Mouse (Mus musculus) liver, embryonic 13.5 days (tissue): ENCODE data around the gene Aco1. TPM values are rescaled to one million over a fixed set of nuclear protein-coding genes. Genes with fewer than 3 reads are reported as not detected.
"Not testable (repeated sequence)": the region's sequence is repeated elsewhere in the genome, so short reads cannot be mapped to it uniquely, and the experiment has no call there.

ENCODE experiments used
- ATAC-seq: fragments of 200-750 bp; cut with Nextera tagmentation; 2 replicates; pipeline ENCODE4 v1.8.0; 2017; ENCODE audit warnings: low read depth, mild to moderate bottlenecking, moderate number of reproducible peaks, moderate library complexity
- DNase-seq: peaks from one replicate; pipeline ENCODE4 v3.0.0; 2022
- H3K27ac ChIP-seq: fragments of 300-500 bp; sonication (generic); 2 replicates; pipeline ENCODE4 v1.5.1; 2015; ENCODE audit warnings: moderate library complexity, mild to moderate bottlenecking, inconsistent platforms
- H3K27me3 ChIP-seq: fragments of 300-500 bp; sonication (generic); 2 replicates; pipeline ENCODE4 v1.6.1; 2015; ENCODE audit warnings: mild to moderate bottlenecking, inconsistent platforms
- H3K36me3 ChIP-seq: fragments of 300-500 bp; sonication (generic); 2 replicates; pipeline ENCODE4 v1.6.1; 2015; ENCODE audit warnings: mild to moderate bottlenecking, inconsistent platforms
- H3K4me1 ChIP-seq: fragments of 300-500 bp; sonication (generic); replicated peaks from 2 replicates; pipeline ENCODE4 v1.6.1; 2015; ENCODE audit warnings: inconsistent platforms
- H3K4me2 ChIP-seq: fragments of 300-500 bp; sonication (generic); 2 replicates; pipeline ENCODE4 v1.6.1; 2015; ENCODE audit warnings: inconsistent platforms, mild to moderate bottlenecking, moderate library complexity
- H3K4me3 ChIP-seq: fragments of 300-500 bp; sonication (generic); replicated peaks from 2 replicates; pipeline ENCODE4 v1.5.1; 2015; ENCODE audit warnings: mild to moderate bottlenecking, inconsistent platforms
- H3K9ac ChIP-seq: fragments of 300-500 bp; sonication (generic); 2 replicates; pipeline ENCODE4 v1.6.1; 2015; ENCODE audit warnings: mild to moderate bottlenecking, inconsistent platforms
- H3K9me3 ChIP-seq: fragments of 300-500 bp; sonication (generic); replicated peaks from 2 replicates; pipeline ENCODE4 v1.6.1; 2016; ENCODE audit warnings: inconsistent platforms
- WGBS: fragments of 180-500 bp; shearing (Covaris S2); methylation state at CpG from one replicate; pipeline ENCODE4 v1.1.7; 2015; ENCODE audit not compliant: insufficient replicate concordance; 5-methylcytosine and 5-hydroxymethylcytosine counted together
- polyA plus RNA-seq: library from polyadenylated mRNA; unstranded; fragments of >200 nt; fragmentation: Nextera tagmentation; extraction: Ambion mirVana; gene quantifications from 2 replicates; pipeline ENCODE4 v1.2.1, GENCODE M21; 2015

Aco1 gene
- 20.9 and 24.9 TPM in 2 replicates for polyA plus RNA-seq

DNA sequence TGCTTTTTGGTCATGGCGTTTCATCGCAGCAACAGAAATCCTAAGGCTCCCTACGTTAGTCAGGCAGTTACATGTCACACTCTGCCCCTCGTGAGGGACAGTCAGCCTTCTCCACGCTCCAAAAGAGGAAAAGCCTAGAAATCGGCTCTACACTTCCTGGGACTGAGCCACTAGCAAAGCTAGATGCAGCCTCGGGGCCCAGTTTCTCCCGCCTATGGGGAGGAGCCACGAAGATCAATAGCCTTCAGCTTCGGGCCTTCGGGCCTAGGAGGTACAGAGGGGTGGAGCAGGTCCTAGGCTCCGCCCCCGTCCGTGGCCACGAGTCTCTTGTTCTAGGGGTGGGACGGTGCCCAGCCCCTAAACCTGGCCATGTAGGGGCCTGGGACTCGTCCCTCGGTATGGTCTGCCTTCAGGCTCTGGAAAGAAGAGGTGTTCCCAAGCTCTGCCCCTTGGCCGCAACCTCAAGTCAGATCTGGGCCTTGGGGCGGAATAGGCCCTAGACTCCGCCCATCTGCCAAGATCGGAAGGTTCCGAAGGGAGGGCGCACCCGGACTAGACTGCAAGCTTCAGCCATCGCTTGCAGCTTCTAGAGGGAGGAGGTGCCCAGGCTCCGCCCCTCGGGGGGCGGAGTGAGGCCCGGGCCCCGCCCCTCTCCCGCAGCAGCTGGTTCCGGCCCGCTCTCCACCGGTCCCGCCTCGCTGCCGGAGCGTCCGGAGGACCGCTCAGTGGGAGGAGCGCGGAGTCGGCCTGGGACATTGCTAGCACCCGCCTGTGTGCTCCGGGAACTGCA lies at the start of gene Aco1:
Aco1 (plus strand) TSS at position 339 of the 790 bp plus-strand sequence.
- WGBS = under 1% methylated on average over 46 of the region's 46 CpGs
- DNase-seq = peak; percentile 91
- peak; percentile 92 for ATAC-seq

GRCm38 (mm10) chr4:40094974-40095373 lies 47.9 kb upstream of the Aco1 start:
- DNase-seq = no peak
- no peaks in the 10 kb centered on the region for H3K9me3 ChIP-seq
- no peak overlapping the region for H3K4me2 ChIP-seq
- no peak overlapping the region for H3K27ac ChIP-seq
- H3K9ac ChIP-seq = no peak overlapping the region
- ATAC-seq = no peak
- WGBS = 45% methylated on average over 2 of the region's 2 CpGs
- no peaks in the 10 kb centered on the region for H3K4me1 ChIP-seq
- H3K36me3 ChIP-seq = no peaks in the 10 kb centered on the region
- no peaks in the 10 kb centered on the region for H3K27me3 ChIP-seq
- no peak overlapping the region for H3K4me3 ChIP-seq

More for the DNA sequence above, at the start of gene Aco1:
- Histone ChIP-seq H3K9me3 (no peaks in the 10 kb centered on the region), H3K36me3 (no peaks in the 10 kb centered on the region), H3K4me3 (peak within 1 kb of the TSS; percentile 72), H3K4me1 (peaks cover 48% of the 10 kb centered on the region), H3K27ac (peak within 1 kb of the TSS; percentile 82), H3K27me3 (no peaks in the 10 kb centered on the region), H3K4me2 (peak within 1 kb of the TSS; percentile 83), H3K9ac (peak within 1 kb of the TSS; percentile 79)

DNA sequence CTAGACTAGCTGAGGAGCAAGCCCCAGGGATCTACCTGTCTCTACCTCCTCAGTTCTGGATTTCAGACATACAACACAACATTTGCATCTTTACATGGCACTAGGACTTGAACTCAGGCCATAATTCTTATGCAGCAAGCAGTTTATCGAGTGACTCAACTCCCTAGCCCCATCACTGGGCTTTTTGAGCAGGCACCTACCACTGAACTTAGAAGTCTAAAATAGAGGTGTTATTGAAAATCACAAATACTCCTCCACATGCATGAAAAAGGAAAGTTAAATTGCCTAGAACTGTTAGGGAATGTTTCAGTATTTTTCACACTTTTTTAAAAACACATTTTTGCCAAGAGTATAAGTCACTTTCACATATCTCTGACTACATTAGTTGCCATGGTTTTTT lies 39.9 kb upstream of the Aco1 start:
- no peak for ATAC-seq
- Histone ChIP-seq H3K27ac (no peak overlapping the region), H3K4me3 (no peak overlapping the region), H3K27me3 (no peaks in the 10 kb centered on the region), H3K9me3 (no peaks in the 10 kb centered on the region), H3K9ac (no peak overlapping the region), H3K36me3 (no peaks in the 10 kb centered on the region), H3K4me1 (no peaks in the 10 kb centered on the region), H3K4me2 (no peak overlapping the region)
- DNase-seq = no peak
- WGBS = 68% methylated on average over 1 of the region's 1 CpGs

DNA sequence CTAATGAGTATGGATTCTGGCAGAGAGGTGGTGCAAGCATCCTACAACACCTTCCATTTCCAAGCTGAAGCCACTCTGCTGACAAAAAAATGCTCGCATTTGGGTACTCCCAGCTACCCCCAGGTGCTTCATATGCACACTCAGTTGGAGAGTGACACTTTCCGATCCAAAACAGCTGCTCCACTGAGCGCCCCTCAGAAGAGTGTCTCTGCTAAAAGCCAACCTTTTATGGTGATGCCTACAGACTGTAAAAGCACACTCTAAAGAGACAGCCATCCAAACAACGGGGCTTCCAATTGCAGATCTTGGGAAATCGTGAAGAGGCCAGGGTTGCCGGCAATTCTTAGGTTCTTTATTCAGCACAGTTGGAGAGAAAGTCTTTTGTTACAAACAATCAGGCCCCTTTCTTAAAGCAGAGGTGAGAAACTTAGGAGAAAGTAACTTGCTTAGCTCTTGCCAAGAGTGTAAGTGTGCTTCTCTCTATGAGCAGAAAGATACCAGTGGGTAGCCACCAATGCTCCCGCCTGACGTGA lies 36.8 kb upstream of the Aco1 start:
- Histone ChIP-seq H3K36me3 (no peaks in the 10 kb centered on the region), H3K4me2 (no peak overlapping the region), H3K9ac (no peak overlapping the region), H3K27ac (no peak overlapping the region), H3K4me3 (no peak overlapping the region), H3K27me3 (no peaks in the 10 kb centered on the region), H3K9me3 (no peaks in the 10 kb centered on the region), H3K4me1 (no peaks in the 10 kb centered on the region)
- DNase-seq (no peak), ATAC-seq (no peak)
- WGBS = 48% methylated on average over 8 of the region's 8 CpGs

GRCm38 (mm10) chr4:40108030-40108429 lies 34.9 kb upstream of the Aco1 start:
- Histone ChIP-seq H3K27me3 (no peaks in the 10 kb centered on the region), H3K4me2 (no peak overlapping the region), H3K9ac (no peak overlapping the region), H3K27ac (no peak overlapping the region), H3K4me1 (no peaks in the 10 kb centered on the region), H3K9me3 (no peaks in the 10 kb centered on the region), H3K4me3 (no peak overlapping the region), H3K36me3 (no peaks in the 10 kb centered on the region)
- DNase-seq (no peak), ATAC-seq (no peak)
- 70% methylated on average over 4 of the region's 4 CpGs for WGBS

- no peak overlapping the region for H3K4me3 ChIP-seq
- H3K9ac ChIP-seq = no peak overlapping the region
- no peak overlapping the region for H3K27ac ChIP-seq
- ATAC-seq = no peak
- no peak for DNase-seq
- no peak overlapping the region for H3K4me2 ChIP-seq
- no peaks in the 10 kb centered on the region for H3K4me1 ChIP-seq
- H3K36me3 ChIP-seq = no peaks in the 10 kb centered on the region
- no peaks in the 10 kb centered on the region for H3K9me3 ChIP-seq
- 41% methylated on average over 1 of the region's 1 CpGs for WGBS
- H3K27me3 ChIP-seq = no peaks in the 10 kb centered on the region
These were observed 29.7 kb upstream of the Aco1 start for GRCm38 (mm10) chr4:40113173-40113572.

DNA sequence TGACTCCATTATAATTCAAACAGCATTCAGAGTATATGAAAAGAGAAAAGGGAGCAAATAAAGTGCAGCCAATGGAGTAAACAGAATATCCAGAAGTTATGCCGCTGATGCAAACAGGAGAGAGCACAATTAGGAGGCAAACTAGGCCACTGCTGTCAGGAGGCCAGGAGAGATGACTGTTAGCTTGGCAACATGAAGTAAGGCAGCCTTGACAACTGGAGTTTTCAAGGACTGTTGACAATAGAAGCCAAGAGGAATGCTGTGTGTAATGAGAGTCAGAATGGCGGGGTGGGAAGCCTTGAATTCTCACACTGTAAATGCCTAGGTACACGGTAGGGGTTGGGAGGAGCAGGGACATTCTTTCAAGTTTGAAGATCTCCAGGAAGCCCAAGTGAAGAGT lies 21.7 kb upstream of the Aco1 start:
- H3K27ac ChIP-seq = no peak overlapping the region
- WGBS = 48% methylated on average over 3 of the region's 3 CpGs
- H3K9me3 ChIP-seq = no peaks in the 10 kb centered on the region
- no peaks in the 10 kb centered on the region for H3K4me1 ChIP-seq
- H3K27me3 ChIP-seq = no peaks in the 10 kb centered on the region
- no peak for ATAC-seq
- no peak for DNase-seq
- no peak overlapping the region for H3K4me2 ChIP-seq
- H3K4me3 ChIP-seq = no peak overlapping the region
- no peaks in the 10 kb centered on the region for H3K36me3 ChIP-seq
- H3K9ac ChIP-seq = no peak overlapping the region

- ATAC-seq, H3K4me1 ChIP-seq, H3K27ac ChIP-seq, H3K4me2 ChIP-seq, H3K9me3 ChIP-seq, H3K9ac ChIP-seq, DNase-seq, H3K27me3 ChIP-seq, H3K4me3 ChIP-seq, H3K36me3 ChIP-seq: not testable (repeated sequence)
- WGBS = 78% methylated on average over 1 of the region's 1 CpGs
These were observed 20.6 kb upstream of the Aco1 start for GRCm38 (mm10) chr4:40122291-40122690.

- Histone ChIP-seq H3K4me2 (no peak overlapping the region), H3K4me1 (peaks cover 10% of the 10 kb centered on the region), H3K36me3 (no peaks in the 10 kb centered on the region), H3K27me3 (no peaks in the 10 kb centered on the region), H3K4me3 (no peak overlapping the region), H3K9me3 (no peaks in the 10 kb centered on the region), H3K27ac (no peak overlapping the region), H3K9ac (no peak overlapping the region)
- ATAC-seq (no peak), DNase-seq (peak; percentile 31)
- 16% methylated on average over 9 of the region's 9 CpGs for WGBS
These were observed 8.3 kb upstream of the Aco1 start for GRCm38 (mm10) chr4:40134468-40135102.

GRCm38 (mm10) chr4:40136519-40136918 lies 6.4 kb upstream of the Aco1 start:
- Histone ChIP-seq H3K9me3 (no peaks in the 10 kb centered on the region), H3K4me3 (no peak overlapping the region), H3K9ac (no peak overlapping the region), H3K4me2 (no peak overlapping the region), H3K27me3 (no peaks in the 10 kb centered on the region), H3K4me1 (peaks cover 20% of the 10 kb centered on the region), H3K36me3 (no peaks in the 10 kb centered on the region), H3K27ac (no peak overlapping the region)
- WGBS = 69% methylated on average over 4 of the region's 4 CpGs
- DNase-seq (no peak), ATAC-seq (no peak)

DNA sequence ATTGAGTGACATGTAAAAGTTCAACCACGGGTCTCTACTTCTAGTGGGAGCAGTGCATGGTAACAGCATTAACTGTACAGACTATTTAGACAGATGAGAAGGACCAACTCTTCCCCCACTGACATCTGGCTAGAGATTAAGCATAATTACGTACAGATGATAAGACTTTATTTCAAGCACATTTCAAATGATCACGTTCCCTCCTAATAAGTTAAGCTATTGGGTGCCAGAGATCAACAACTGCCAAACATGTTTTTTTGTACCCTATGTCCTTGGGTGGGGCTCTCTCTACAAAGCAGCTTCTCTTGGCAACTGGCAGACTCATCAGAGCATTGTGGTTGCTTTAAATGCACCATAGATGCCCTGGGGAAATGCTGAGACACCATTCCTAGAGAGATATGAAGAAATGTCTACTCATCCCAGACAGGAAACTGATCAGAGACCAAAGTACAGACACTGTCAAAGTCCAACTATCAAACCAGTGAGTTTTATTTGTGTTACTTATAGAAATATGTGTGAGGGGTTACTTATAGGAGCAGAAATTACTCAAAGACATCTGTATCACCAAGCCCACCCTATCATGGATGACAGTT lies 3.1 kb upstream of the Aco1 start:
- ATAC-seq (no peak), DNase-seq (no peak)
- Histone ChIP-seq H3K36me3 (no peaks in the 10 kb centered on the region), H3K4me2 (no peak overlapping the region), H3K9me3 (no peaks in the 10 kb centered on the region), H3K27ac (no peak overlapping the region), H3K4me3 (no peak overlapping the region), H3K4me1 (peaks cover 44% of the 10 kb centered on the region), H3K27me3 (no peaks in the 10 kb centered on the region), H3K9ac (no peak overlapping the region)
- WGBS = 18% methylated on average over 3 of the region's 3 CpGs
